Mouse (Mus musculus): ENCODE measurements around the gene Calhm6. TPM values are rescaled to one million over a fixed set of nuclear protein-coding genes. Genes with fewer than 3 reads are reported as not detected.

Gene Calhm6
- polyA plus RNA-seq (2017; shearing (Covaris generic)) = 10 to 100 TPM; 45.0 to 54.8 TPM

GRCm38 (mm10) chr10:34127392-34128378 lies at the start of gene Calhm6:
Calhm6 (minus strand) TSS chr10:34127984.
- ATAC-seq = peak; percentile 71

GRCm38 (mm10) chr10:34175870-34176606 lies 48.3 kb upstream of the Calhm6 start:
- ATAC-seq = no peak

- ATAC-seq = peak; percentile 64
Observed at GRCm38 (mm10) chr10:34172663-34173282, 45.0 kb upstream of the Calhm6 start.

GRCm38 (mm10) chr10:34171660-34172059 lies 43.9 kb upstream of the Calhm6 start:
- peak; percentile 10 for ATAC-seq

GRCm38 (mm10) chr10:34171191-34171590 lies 43.4 kb upstream of the Calhm6 start:
- peak; percentile 87 for ATAC-seq

GRCm38 (mm10) chr10:34166971-34167370 lies 39.2 kb upstream of the Calhm6 start:
- no peak for ATAC-seq

GRCm38 (mm10) chr10:34155796-34156554 lies 28.2 kb upstream of the Calhm6 start:
- ATAC-seq = no peak

GRCm38 (mm10) chr10:34151827-34152226 lies 24.0 kb upstream of the Calhm6 start:
- ATAC-seq = peak; percentile 71

- no peak for ATAC-seq
Observed at GRCm38 (mm10) chr10:34150454-34150853, 22.7 kb upstream of the Calhm6 start.

- no peak for ATAC-seq
Observed at GRCm38 (mm10) chr10:34149772-34150171, 22.0 kb upstream of the Calhm6 start.

GRCm38 (mm10) chr10:34141693-34142092 lies 13.9 kb upstream of the Calhm6 start:
- ATAC-seq = no peak

- ATAC-seq = no peak
Observed at GRCm38 (mm10) chr10:34139768-34140167, 12.0 kb upstream of the Calhm6 start.

GRCm38 (mm10) chr10:34138027-34138426 lies 10.2 kb upstream of the Calhm6 start:
- ATAC-seq = no peak

- no peak for ATAC-seq
Observed at GRCm38 (mm10) chr10:34136432-34136831, 8.6 kb upstream of the Calhm6 start.

GRCm38 (mm10) chr10:34131356-34131755 lies 3.6 kb upstream of the Calhm6 start:
- no peak for ATAC-seq

GRCm38 (mm10) chr10:34128391-34128790 lies 607 bp upstream of the Calhm6 start:
- peak; percentile 1 for ATAC-seq

- ATAC-seq = no peak
Observed at GRCm38 (mm10) chr10:34118421-34118820, 9.4 kb downstream of the Calhm6 start.

- peak; percentile 84 for ATAC-seq
Observed at GRCm38 (mm10) chr10:34117770-34118169, 10.0 kb downstream of the Calhm6 start.

- ATAC-seq = no peak
Observed at GRCm38 (mm10) chr10:34117131-34117530, 10.7 kb downstream of the Calhm6 start.

GRCm38 (mm10) chr10:34111964-34112738 lies 15.6 kb downstream of the Calhm6 start:
- no peak for ATAC-seq

- ATAC-seq = peak; percentile 87
Observed at GRCm38 (mm10) chr10:34110863-34111465, 16.8 kb downstream of the Calhm6 start.

Measured in CD4-positive, CD25-positive, alpha-beta regulatory T cell, adult 4 months (primary cell).